Mouse (Mus musculus) myocyte (in vitro differentiated cells): ENCODE measurements at regions not wholly inside any gene's neighbourhood (a gene's known extent, or its start where the extent isn't known, plus 50 kb on each side); places are given as distances from the start of the nearest gene placed in this dataset.

ENCODE experiments used
- H3K27me3 ChIP-seq: one replicate; pipeline ENCODE4 v1.6.1; 2011; ENCODE audit not compliant: control insufficient read depth, insufficient read depth, insufficient read length
- H3K36me3 ChIP-seq: one replicate; pipeline ENCODE4 v1.6.1; 2011; ENCODE audit not compliant: control insufficient read depth, insufficient read depth
- H3K4me2 ChIP-seq: one replicate; pipeline ENCODE4 v1.6.1; 2011; ENCODE audit warnings: low read depth, control low read depth
- H3K4me3 ChIP-seq: one replicate; pipeline ENCODE4 v1.5.1; 2011; ENCODE audit warnings: mild to moderate bottlenecking, control low read depth, moderate library complexity
- H3K79me2 ChIP-seq: one replicate; pipeline ENCODE4 v1.6.1; 2011; ENCODE audit not compliant: control insufficient read depth, insufficient read depth
- H3ac ChIP-seq: one replicate; pipeline ENCODE4 v1.6.1; 2011; ENCODE audit not compliant: control insufficient read depth, insufficient read length
- CEBPB ChIP-seq: IDR thresholded peaks from 2 replicates; pipeline ENCODE4 v1.6.1; 2011; ENCODE audit warnings: mild to moderate bottlenecking, moderate library complexity; ENCODE audit not compliant: poor library complexity, insufficient read depth, severe bottlenecking
- E2F4 ChIP-seq: IDR thresholded peaks from one replicate; pipeline ENCODE4 v1.6.1; 2011; ENCODE audit warnings: mild to moderate bottlenecking, control low read depth, moderate library complexity; ENCODE audit not compliant: insufficient read depth
- MAX ChIP-seq: IDR thresholded peaks from one replicate; pipeline ENCODE4 v1.6.1; 2011; ENCODE audit warnings: low read depth, mild to moderate bottlenecking, control low read depth
- MYOD1 ChIP-seq, 3 experiments: IDR thresholded peaks; one replicate each; pipeline ENCODE4 v1.6.1; 2011; ENCODE audit warnings: control low read depth in 2 of 3, low read depth in 2 of 3, mild to moderate bottlenecking in 2 of 3, moderate library complexity in 1 of 3; ENCODE audit not compliant: insufficient read length in 2 of 3, control insufficient read depth in 1 of 3
- MYOG ChIP-seq, 3 experiments: IDR thresholded peaks; one replicate each; pipeline ENCODE4 v1.6.1; 2011; ENCODE audit warnings: control low read depth in 2 of 3, low read depth in 2 of 3, mild to moderate bottlenecking in 2 of 3; ENCODE audit not compliant: insufficient read length in 2 of 3, control insufficient read depth in 1 of 3, insufficient read depth in 1 of 3
- POLR2A ChIP-seq: IDR thresholded peaks from one replicate; pipeline ENCODE4 v1.6.1; 2011; ENCODE audit warnings: low read depth, mild to moderate bottlenecking, control low read depth, moderate library complexity; ENCODE audit not compliant: insufficient read length
- POLR2AphosphoS2 ChIP-seq: IDR thresholded peaks from one replicate; pipeline ENCODE4 v1.6.1; 2011; ENCODE audit warnings: low read depth, control low read depth; ENCODE audit not compliant: insufficient read length
- REST ChIP-seq: IDR thresholded peaks from one replicate; pipeline ENCODE4 v1.6.1; 2011; ENCODE audit warnings: mild to moderate bottlenecking, control low read depth, moderate library complexity; ENCODE audit not compliant: insufficient read depth, insufficient read length
- SRF ChIP-seq: IDR thresholded peaks from one replicate; pipeline ENCODE4 v1.6.1; 2011; ENCODE audit warnings: low read depth; ENCODE audit not compliant: control insufficient read depth, insufficient read length
- TCF12 ChIP-seq: IDR thresholded peaks from one replicate; pipeline ENCODE4 v1.6.1; 2011; ENCODE audit warnings: mild to moderate bottlenecking, control low read depth; ENCODE audit not compliant: poor library complexity, insufficient read depth, severe bottlenecking
- TCF3 ChIP-seq: IDR thresholded peaks from one replicate; pipeline ENCODE4 v1.6.1; 2011; ENCODE audit warnings: low read depth, control low read depth; ENCODE audit not compliant: insufficient read length
- USF1 ChIP-seq: IDR thresholded peaks from one replicate; pipeline ENCODE4 v1.6.1; 2011; ENCODE audit warnings: low read depth, mild to moderate bottlenecking, control low read depth, moderate library complexity

DNA sequence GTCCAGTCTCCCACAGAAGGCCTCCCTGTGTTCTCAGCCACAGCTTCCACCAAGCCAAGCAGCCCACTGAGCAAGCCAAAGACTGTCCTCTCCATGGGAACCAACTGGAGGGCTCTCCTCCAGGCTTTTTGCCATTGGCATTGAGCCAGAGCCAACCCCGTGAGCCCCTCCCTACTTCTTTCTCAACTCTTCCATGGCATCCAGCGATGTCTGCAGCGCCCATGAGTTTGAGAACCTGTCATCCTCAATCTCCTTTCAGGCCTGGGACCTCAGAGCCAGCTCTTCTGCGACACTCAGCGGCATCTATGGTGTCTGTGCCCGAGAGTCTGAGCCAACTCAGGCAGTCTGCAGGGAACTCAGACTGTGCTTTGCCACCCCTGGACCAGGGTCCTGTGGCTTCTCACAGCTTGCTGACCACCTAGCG, 439.7 kb downstream of the Rfpl4b start:
- TF ChIP-seq MAX (no peak), TCF12 (no peak), SRF (no peak), POLR2AphosphoS2 (no peak), MYOD1 (IDR thresholded peaks at IDR 0.05; ENCODE audit: control insufficient read depth in 1 of 3, insufficient read length in 2 of 3, low read depth in 2 of 3) (no peak), CEBPB (no peak), MYOG (IDR thresholded peaks at IDR 0.05; ENCODE audit: control insufficient read depth in 1 of 3, insufficient read depth in 1 of 3, insufficient read length in 2 of 3, low read depth in 2 of 3) (no peak), TCF3 (no peak), POLR2A (no peak), E2F4 (no peak), USF1 (no peak), REST (no peak)
- Histone ChIP-seq H3K27me3 (no peaks in the 10 kb centered on the region), H3ac (no peak overlapping the region), H3K36me3 (no peaks in the 10 kb centered on the region), H3K4me2 (no peak overlapping the region), H3K79me2 (no peaks in the 10 kb centered on the region), H3K4me3 (no peak overlapping the region)

- no peak overlapping the region for H3K4me2 ChIP-seq
- no peaks in the 10 kb centered on the region for H3K27me3 ChIP-seq
- no peak overlapping the region for H3ac ChIP-seq
- no peak for TF ChIP-seq TCF12
- TF ChIP-seq REST = no peak
- no peak for TF ChIP-seq MYOG (IDR thresholded peaks at IDR 0.05; ENCODE audit: control insufficient read depth in 1 of 3, insufficient read depth in 1 of 3, insufficient read length in 2 of 3, low read depth in 2 of 3)
- TF ChIP-seq CEBPB = no peak
- TF ChIP-seq POLR2A = no peak
- no peak for TF ChIP-seq E2F4
- TF ChIP-seq TCF3 = no peak
- TF ChIP-seq POLR2AphosphoS2 = no peak
- no peak for TF ChIP-seq MYOD1 (IDR thresholded peaks at IDR 0.05; ENCODE audit: control insufficient read depth in 1 of 3, insufficient read length in 2 of 3, low read depth in 2 of 3)
- no peak for TF ChIP-seq SRF
- no peak for TF ChIP-seq MAX
- no peak for TF ChIP-seq USF1
- no peak overlapping the region for H3K4me3 ChIP-seq
- no peaks in the 10 kb centered on the region for H3K36me3 ChIP-seq
- H3K79me2 ChIP-seq = no peaks in the 10 kb centered on the region
Measured at GRCm38 (mm10) chr10:38380388-38380787, 441.2 kb downstream of the Rfpl4b start.

GRCm38 (mm10) chr10:38366776-38367175, 454.8 kb downstream of the Rfpl4b start:
- Histone ChIP-seq H3ac (no peak overlapping the region), H3K79me2 (no peaks in the 10 kb centered on the region), H3K27me3 (no peaks in the 10 kb centered on the region), H3K4me3 (no peak overlapping the region), H3K36me3 (no peaks in the 10 kb centered on the region), H3K4me2 (no peak overlapping the region)
- TF ChIP-seq USF1 = no peak
- no peak for TF ChIP-seq MYOD1 (IDR thresholded peaks at IDR 0.05; ENCODE audit: control insufficient read depth in 1 of 3, insufficient read length in 2 of 3, low read depth in 2 of 3)
- no peak for TF ChIP-seq MYOG (IDR thresholded peaks at IDR 0.05; ENCODE audit: control insufficient read depth in 1 of 3, insufficient read depth in 1 of 3, insufficient read length in 2 of 3, low read depth in 2 of 3)
- no peak for TF ChIP-seq TCF3
- no peak for TF ChIP-seq POLR2AphosphoS2
- no peak for TF ChIP-seq SRF
- no peak for TF ChIP-seq TCF12
- TF ChIP-seq E2F4 = no peak
- no peak for TF ChIP-seq POLR2A
- TF ChIP-seq CEBPB = no peak
- no peak for TF ChIP-seq REST
- no peak for TF ChIP-seq MAX

DNA sequence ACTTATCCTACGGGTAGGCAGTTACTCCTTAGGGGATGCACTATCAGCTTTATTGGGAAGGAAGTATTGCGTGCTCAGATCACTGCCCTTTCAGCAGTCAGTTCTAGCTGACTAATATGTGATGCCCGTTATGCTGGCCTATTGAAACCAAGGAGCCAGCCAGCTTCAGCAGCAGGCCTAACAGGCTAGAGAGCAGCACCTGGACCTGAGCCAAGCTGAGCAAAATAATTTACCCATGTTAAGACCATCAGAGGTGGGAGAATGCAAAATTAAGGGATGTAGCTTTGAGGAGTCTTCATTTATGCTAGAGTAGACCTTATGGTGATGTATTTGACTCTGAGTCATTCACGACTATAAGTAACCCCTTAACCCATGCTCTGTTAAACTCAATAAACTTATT, 456.7 kb downstream of the Rfpl4b start:
- no peak overlapping the region for H3K4me3 ChIP-seq
- no peaks in the 10 kb centered on the region for H3K36me3 ChIP-seq
- H3K27me3 ChIP-seq = no peaks in the 10 kb centered on the region
- no peak overlapping the region for H3K4me2 ChIP-seq
- H3ac ChIP-seq = no peak overlapping the region
- TF ChIP-seq POLR2AphosphoS2 (no peak), CEBPB (no peak), POLR2A (no peak), MAX (no peak), MYOD1 (IDR thresholded peaks at IDR 0.05; ENCODE audit: control insufficient read depth in 1 of 3, insufficient read length in 2 of 3, low read depth in 2 of 3) (no peak), USF1 (no peak), TCF12 (no peak), E2F4 (no peak), SRF (no peak)
- H3K79me2 ChIP-seq = no peaks in the 10 kb centered on the region
